In the genomic region with DNA sequence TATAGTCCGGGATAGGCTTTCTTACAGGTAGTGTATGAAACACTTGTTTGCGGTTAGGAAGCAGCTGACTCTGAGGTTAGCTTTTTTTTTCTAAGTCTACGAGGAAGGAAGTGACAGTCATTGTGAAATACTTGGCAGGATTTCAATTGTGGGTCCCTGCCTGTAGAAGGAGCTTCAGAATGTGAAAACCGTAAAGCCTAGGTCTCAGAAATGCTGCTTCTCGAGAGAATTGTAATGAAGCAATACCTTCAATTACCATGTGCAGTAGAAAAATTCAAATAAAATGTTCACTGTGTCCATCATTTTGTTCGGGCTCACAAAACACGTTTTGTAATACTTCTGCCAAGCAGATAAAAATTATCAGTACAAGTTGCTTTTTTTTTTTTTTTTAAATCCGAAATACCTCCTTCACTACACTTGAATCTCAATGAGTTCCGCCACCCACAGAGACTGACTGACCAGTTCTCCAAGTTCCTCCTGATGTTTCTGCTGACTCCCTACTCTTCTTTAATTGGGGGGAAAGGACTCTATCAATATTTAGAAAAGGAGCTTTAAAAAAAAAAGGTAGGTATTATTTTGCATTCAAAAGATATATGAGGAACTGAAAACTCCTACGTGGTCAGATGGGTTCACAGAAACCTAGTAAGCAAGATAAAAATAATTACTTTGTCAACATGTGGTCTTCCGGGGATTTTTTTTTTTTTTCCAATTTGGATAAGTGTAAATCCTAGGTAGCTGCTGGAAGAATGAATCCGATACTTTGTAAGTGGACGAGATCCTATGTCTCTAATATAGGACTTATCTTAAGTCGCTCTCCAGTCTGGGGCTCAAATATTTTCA, we compare ENCODE assay signal across 1 mouse cellular context.
A peak's percentile ranks its signal among the peaks of the same experiment; 100 is the strongest.
TF ChIP-seq lines count a peak whose summit lies in the region.

No protein-coding gene starts in this region.

TF ChIP-seq in MEL, 35 proteins besides CTCF, POLR2A, EP300 and RAD21 (continued from another document):
- TF ChIP-seq JUND (IDR thresholded peaks at IDR 0.05; ENCODE audit: low read depth, low read length) (peak; percentile 61; the same call in 1 of the 2 replicates), TCF12 (IDR thresholded peaks at IDR 0.05; ENCODE audit: low read depth, low read length) (peak; percentile 76; the same call in 1 of the 2 replicates), MEF2A (IDR thresholded peaks at IDR 0.05; ENCODE audit: extremely low read depth, insufficient replicate concordance, low read depth, low read length, poor library complexity, severe bottlenecking) (no peak), ZKSCAN1 (IDR thresholded peaks at IDR 0.05; ENCODE audit: low read depth, low read length) (peak; percentile 58; the same call in 1 of the 2 replicates), POLR2AphosphoS2 (IDR thresholded peaks at IDR 0.05; ENCODE audit: low read length) (0 out of 2 replicates have a peak, but pooled peaks have one; percentile 25), UBTF (IDR thresholded peaks at IDR 0.05; ENCODE audit: borderline replicate concordance, insufficient read depth, low read depth, low read length) (no peak), POLR2AphosphoS5 (IDR thresholded peaks at IDR 0.05; ENCODE audit: borderline replicate concordance, low read depth, low read length) (no peak), NRF1 (IDR thresholded peaks at IDR 0.05; ENCODE audit: insufficient read depth, low read depth, low read length, poor library complexity, severe bottlenecking) (no peak), USF1 (IDR thresholded peaks at IDR 0.05; ENCODE audit: low read depth, low read length) (peak; percentile 70), MAX (IDR thresholded peaks at IDR 0.05; ENCODE audit: low read length) (peak; percentile 66), CHD2 (IDR thresholded peaks at IDR 0.05; ENCODE audit: low read length) (no peak), SMC3 (IDR thresholded peaks at IDR 0.05; ENCODE audit: low read depth, low read length) (peak; percentile 14; the same call in 1 of the 2 replicates), TBP (IDR thresholded peaks at IDR 0.05; ENCODE audit: low read depth, low read length) (peak; percentile 60; the same call in 1 of the 2 replicates), ETS1 (IDR thresholded peaks at IDR 0.05; ENCODE audit: low read depth, low read length) (peak; percentile 100), TAL1 (IDR thresholded peaks at IDR 0.05; ENCODE audit: low read length) (no peak), HCFC1 (IDR thresholded peaks at IDR 0.05; ENCODE audit: low read depth, low read length) (peak; percentile 29; the same call in 1 of the 2 replicates), USF2 (IDR thresholded peaks at IDR 0.05; ENCODE audit: borderline replicate concordance in 1 of 2, insufficient read depth in 1 of 2, low read depth in 1 of 2, low read length in 2 of 2) (no peak), E2F4 (IDR thresholded peaks at IDR 0.05; ENCODE audit: borderline replicate concordance, low read depth, low read length) (0 out of 2 replicates have a peak, but pooled peaks have one; percentile 6), SIN3A (IDR thresholded peaks at IDR 0.05; ENCODE audit: low read length) (peak; percentile 98), KAT2A (conservative IDR thresholded peaks at IDR 0.05; ENCODE audit: low read depth, low read length) (peak; percentile 47), ZMIZ1 (IDR thresholded peaks at IDR 0.05; ENCODE audit: low read depth, low read length) (no peak), NELFE (IDR thresholded peaks at IDR 0.05; ENCODE audit: low read depth, low read length) (peak; percentile 32; the same call in 1 of the 2 replicates), MAFK (IDR thresholded peaks at IDR 0.05; ENCODE audit: borderline replicate concordance, low read depth, low read length) (peak; percentile 88), MYB (IDR thresholded peaks at IDR 0.05; ENCODE audit: low read depth, low read length) (0 out of 2 replicates have a peak, but pooled peaks have one; percentile 31)
